Mouse (Mus musculus) heart, postnatal 0 days (tissue): ENCODE measurements around the gene 1110008P14Rik. TPM values are rescaled to one million over a fixed set of nuclear protein-coding genes. Genes with fewer than 3 reads are reported as not detected.

ENCODE experiments used
- ATAC-seq: fragments of 200-750 bp; cut with Nextera tagmentation; 2 replicates; pipeline ENCODE4 v1.8.0; 2017; ENCODE audit warnings: low read depth, moderate number of reproducible peaks, moderate library complexity; ENCODE audit not compliant: insufficient read depth
- DNase-seq: peaks from one replicate; pipeline ENCODE4 v3.0.0-alpha.2; 2016; ENCODE audit warnings: low spot score
- H3K27ac ChIP-seq: fragments of 300-500 bp; sonication (generic); 2 replicates; pipeline ENCODE4 v1.5.1; 2014; ENCODE audit warnings: low read depth, mild to moderate bottlenecking
- H3K27me3 ChIP-seq: fragments of 300-500 bp; sonication (generic); 2 replicates; pipeline ENCODE4 v1.6.1; 2014; ENCODE audit warnings: low read length, mixed read lengths; ENCODE audit not compliant: control insufficient read depth, insufficient read depth
- H3K36me3 ChIP-seq: fragments of 300-500 bp; sonication (generic); replicated peaks from 2 replicates; pipeline ENCODE4 v1.6.1; 2014; ENCODE audit warnings: low read length, mixed read lengths; ENCODE audit not compliant: control insufficient read depth, insufficient read depth
- H3K4me1 ChIP-seq: fragments of 300-500 bp; sonication (generic); 2 replicates; pipeline ENCODE4 v1.6.1; 2014; ENCODE audit warnings: antibody characterized with exemption; ENCODE audit not compliant: control insufficient read depth, insufficient read depth
- H3K4me2 ChIP-seq: fragments of 300-500 bp; sonication (generic); 2 replicates; pipeline ENCODE4 v1.6.1; 2014; ENCODE audit warnings: low read depth, mild to moderate bottlenecking, low read length, moderate library complexity
- H3K4me3 ChIP-seq: fragments of 300-500 bp; sonication (generic); 2 replicates; pipeline ENCODE4 v1.5.1; 2014; ENCODE audit warnings: low read depth, low read length
- H3K9ac ChIP-seq: fragments of 300-500 bp; sonication (generic); replicated peaks from 2 replicates; pipeline ENCODE4 v1.6.1; 2014; ENCODE audit warnings: low read depth, low read length, mixed read lengths
- H3K9me3 ChIP-seq: fragments of 300-500 bp; sonication (generic); replicated peaks from 2 replicates; pipeline ENCODE4 v1.6.1; 2016; ENCODE audit warnings: low read length; ENCODE audit not compliant: control insufficient read depth
- CTCF ChIP-seq: IDR thresholded peaks from 2 replicates; pipeline ENCODE4 v1.5.1; 2016; ENCODE audit warnings: antibody characterized with exemption, control low read depth, low read depth
- EP300 ChIP-seq: IDR thresholded peaks from 2 replicates; pipeline ENCODE4 v1.6.1; 2016; ENCODE audit warnings: antibody characterized with exemption, low read depth
- WGBS: fragments of 180-500 bp; shearing (Covaris S2); extraction: QIAGEN DNeasy Blood & Tissue Kit; methylation state at CpG from one replicate; pipeline ENCODE4 v1.1.7; 2014; 5-methylcytosine and 5-hydroxymethylcytosine counted together
- polyA plus RNA-seq: library from polyadenylated mRNA; unstranded; fragments of >200 nt; fragmentation: Nextera tagmentation; extraction: Ambion mirVana; gene quantifications from 2 replicates; pipeline ENCODE4 v1.2.1, GENCODE M21; 2015
- total RNA-seq: library from RNA; depleted of rRNA; stranded (reverse); fragments of >200 nt; gene quantifications from 2 replicates; pipeline ENCODE4 v1.2.3, GENCODE M21; 2014; ENCODE audit warnings: low replicate concordance

The 1110008P14Rik gene
- total and polyA plus RNA-seq, 2 experiments from 2014 or later: 77.0 to 195 TPM

DNA sequence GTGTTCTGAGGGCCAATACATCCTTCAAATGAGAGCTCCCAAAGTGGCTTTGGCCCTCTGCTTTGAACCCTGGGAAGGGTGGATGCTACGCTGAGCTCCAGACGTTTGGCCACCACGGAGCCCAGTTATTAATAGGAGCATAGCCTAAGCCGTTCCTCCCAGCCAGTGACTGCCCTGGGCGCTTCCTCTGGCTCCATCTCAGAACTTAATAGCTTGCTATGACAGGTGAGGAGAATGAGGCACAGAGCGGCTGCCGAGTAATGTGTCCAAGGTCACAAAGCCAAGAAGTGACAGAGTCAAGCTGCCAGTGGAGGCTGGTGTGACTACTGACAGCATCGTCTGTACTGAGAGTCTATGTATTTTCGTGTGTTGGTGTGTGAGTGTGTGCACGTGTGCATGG, 25.5 kb downstream of the 1110008P14Rik start:
- TF ChIP-seq CTCF: no peak
- TF ChIP-seq EP300: no peak
- no peak overlapping the region for H3K4me3 ChIP-seq
- 47% methylated on average over 10 of the region's 10 CpGs for WGBS
- no peaks in the 10 kb centered on the region for H3K36me3 ChIP-seq
- H3K4me2 ChIP-seq: no peak overlapping the region
- peaks cover 4% of the 10 kb centered on the region; the same call in 1 of the 2 replicates for H3K4me1 ChIP-seq
- DNase-seq (no peak), ATAC-seq (no peak)
- no peak overlapping the region for H3K27ac ChIP-seq
- H3K27me3 ChIP-seq: peaks cover 17% of the 10 kb centered on the region
- H3K9me3 ChIP-seq: no peaks in the 10 kb centered on the region
- no peak overlapping the region for H3K9ac ChIP-seq

DNA sequence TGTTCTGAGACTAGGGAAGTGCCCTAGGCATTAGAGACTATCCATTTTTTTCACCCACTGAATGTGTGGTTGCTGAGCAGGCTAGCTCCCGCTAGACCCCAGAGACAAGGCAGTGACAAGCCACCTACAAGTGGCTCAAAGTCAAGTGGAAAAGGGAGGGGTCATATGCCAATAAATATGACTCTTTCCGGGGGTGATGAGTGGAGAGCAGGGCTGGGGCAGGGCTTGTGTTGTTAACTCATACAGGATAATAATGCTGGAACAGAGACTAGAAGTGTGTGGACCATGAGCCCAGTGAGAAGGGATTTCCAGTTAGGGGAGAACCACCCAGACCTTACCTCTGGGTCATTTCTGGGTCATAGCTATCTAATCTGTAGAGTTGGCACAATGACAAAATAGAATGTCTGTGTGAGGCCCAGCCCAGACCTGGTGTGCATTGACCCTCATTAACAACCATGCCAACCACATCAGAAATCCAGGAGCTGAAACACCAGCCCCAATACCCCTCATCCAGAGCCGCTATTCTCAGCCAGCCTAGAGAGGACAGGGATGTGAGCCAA, 27.3 kb downstream of the 1110008P14Rik start:
- DNase-seq (no peak), ATAC-seq (no peak)
- no peak overlapping the region for H3K4me3 ChIP-seq
- no peak overlapping the region for H3K27ac ChIP-seq
- H3K9ac ChIP-seq: no peak overlapping the region
- peaks cover 4% of the 10 kb centered on the region; the same call in 1 of the 2 replicates for H3K4me1 ChIP-seq
- WGBS: 40% methylated on average over 3 of the region's 3 CpGs
- H3K4me2 ChIP-seq: no peak overlapping the region
- no peaks in the 10 kb centered on the region for H3K9me3 ChIP-seq
- TF ChIP-seq EP300 (no peak), CTCF (no peak)
- peaks cover 22% of the 10 kb centered on the region for H3K27me3 ChIP-seq
- H3K36me3 ChIP-seq: no peaks in the 10 kb centered on the region

DNA sequence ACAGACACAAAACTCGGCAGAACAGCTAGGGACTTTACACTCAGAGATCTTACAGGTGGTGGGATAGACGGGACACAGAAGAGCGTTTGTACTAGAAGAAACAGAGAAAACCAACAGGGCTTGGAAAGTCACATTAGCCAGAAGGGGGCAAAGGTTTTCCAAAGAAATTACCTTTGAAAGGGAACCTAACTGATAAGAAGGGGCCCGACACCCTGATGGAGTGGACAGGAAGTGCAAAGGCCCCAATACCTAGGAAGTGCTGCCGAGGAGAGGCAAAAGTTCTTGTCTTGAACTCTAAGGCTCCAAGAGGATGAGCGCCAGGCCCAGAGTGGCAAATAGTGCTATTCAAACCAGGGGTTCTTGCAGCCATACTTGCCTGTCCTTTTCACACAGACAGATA, 27.9 kb downstream of the 1110008P14Rik start:
- no peak overlapping the region for H3K9ac ChIP-seq
- no peaks in the 10 kb centered on the region for H3K9me3 ChIP-seq
- H3K4me3 ChIP-seq: no peak overlapping the region
- H3K4me1 ChIP-seq: peaks cover 4% of the 10 kb centered on the region; the same call in 1 of the 2 replicates
- no peak for TF ChIP-seq CTCF
- no peak for TF ChIP-seq EP300
- no peak overlapping the region for H3K27ac ChIP-seq
- ATAC-seq: no peak
- peaks cover 27% of the 10 kb centered on the region for H3K27me3 ChIP-seq
- no peak overlapping the region for H3K4me2 ChIP-seq
- no peaks in the 10 kb centered on the region for H3K36me3 ChIP-seq
- WGBS: 64% methylated on average over 6 of the region's 6 CpGs
- no peak for DNase-seq

DNA sequence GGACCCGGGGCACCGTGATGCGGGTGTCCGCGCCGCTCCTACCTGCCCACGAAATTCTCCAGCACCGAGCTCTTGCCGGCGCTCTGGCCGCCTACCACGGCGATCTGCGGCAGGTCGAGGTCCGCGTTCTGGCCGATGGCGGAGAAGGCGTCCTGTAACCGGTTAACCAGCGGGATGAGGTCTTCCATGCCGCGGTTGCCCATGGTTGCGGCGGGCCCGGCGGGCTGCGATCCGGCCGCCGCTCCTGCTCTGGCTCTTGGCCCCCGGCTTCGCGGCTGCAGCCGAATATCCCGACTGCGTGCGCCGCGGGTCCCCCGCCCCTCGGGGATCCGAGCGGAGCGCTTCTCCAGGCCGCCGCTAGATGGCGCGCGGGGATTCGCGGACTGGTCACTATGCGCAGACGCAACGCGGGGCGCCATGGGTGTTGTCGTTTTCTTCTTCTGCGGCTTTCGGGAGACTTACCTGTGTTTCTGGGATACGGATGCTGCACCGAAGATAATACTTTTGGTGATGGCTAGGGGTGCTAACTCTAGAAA, 28.7 kb downstream of the 1110008P14Rik start, which contains the start of gene Dnm1:
Gene Dnm1, minus strand, starts transcription at position 332 of the 536 bp plus-strand sequence.
- Histone ChIP-seq H3K27ac (no peak within 1 kb of the TSS), H3K4me3 (peak within 1 kb of the TSS; percentile 48), H3K27me3 (peaks cover 27% of the 10 kb centered on the region), H3K4me1 (peaks cover 4% of the 10 kb centered on the region; the same call in 1 of the 2 replicates), H3K9me3 (no peaks in the 10 kb centered on the region), H3K9ac (peak within 1 kb of the TSS; percentile 51), H3K4me2 (peak within 1 kb of the TSS; percentile 79), H3K36me3 (no peaks in the 10 kb centered on the region)
- under 1% methylated on average over 57 of the region's 63 CpGs for WGBS
- ATAC-seq (peak; percentile 82), DNase-seq (peak; percentile 74)
- no peak for TF ChIP-seq EP300
- peak; percentile 91 for TF ChIP-seq CTCF

DNA sequence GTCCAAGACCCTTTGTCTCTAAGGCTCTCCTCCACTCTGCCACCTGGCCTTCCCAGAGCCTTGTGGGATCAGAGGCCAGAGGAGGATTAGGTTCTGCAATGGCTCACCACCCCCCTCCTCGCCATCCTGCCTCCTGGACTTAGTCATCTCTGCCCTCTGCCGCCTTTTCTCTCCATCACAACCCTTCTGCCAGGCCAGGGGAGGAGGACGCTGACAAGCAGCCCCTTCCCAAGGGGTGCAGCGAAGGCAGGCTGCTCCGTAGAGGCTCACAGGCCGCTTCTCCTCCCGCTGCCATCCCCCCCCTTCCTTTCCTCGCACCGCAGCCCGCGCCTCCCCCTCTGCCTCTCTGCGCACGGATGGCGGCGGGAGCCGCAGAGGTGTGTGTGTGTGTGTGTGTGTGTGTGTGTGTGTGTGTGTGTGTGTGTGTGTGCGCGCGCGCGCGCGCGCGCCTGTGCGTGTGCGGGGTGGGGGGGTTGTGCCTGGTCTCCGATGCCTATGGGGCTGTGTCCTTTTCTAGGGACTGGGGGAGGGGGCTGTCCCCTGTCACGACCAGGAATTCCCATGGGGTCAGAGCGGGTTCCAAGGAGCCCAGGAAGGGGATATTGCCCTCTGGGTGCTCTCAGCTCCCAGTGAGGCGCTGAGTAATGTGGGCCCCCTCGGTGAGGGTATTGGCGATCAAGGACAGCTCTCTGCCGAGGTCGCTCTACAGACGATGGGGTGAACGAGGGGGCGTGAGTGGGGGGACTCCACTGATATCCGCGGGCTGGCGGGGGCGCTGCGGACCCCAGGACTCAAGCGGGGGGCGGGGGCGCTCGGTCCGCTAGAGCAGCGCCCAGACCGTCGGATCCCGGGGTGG, 29.4 kb downstream of the 1110008P14Rik start, which contains the start of gene Ciz1:
Gene Ciz1, plus strand, starts transcription at position 177 of the 856 bp plus-strand sequence.
- no peak within 1 kb of the TSS for H3K27ac ChIP-seq
- no peak for TF ChIP-seq CTCF
- no peak for TF ChIP-seq EP300
- WGBS: 3% methylated on average over 42 of the region's 52 CpGs
- no peaks in the 10 kb centered on the region for H3K36me3 ChIP-seq
- peaks cover 27% of the 10 kb centered on the region for H3K27me3 ChIP-seq
- peak within 1 kb of the TSS; percentile 79 for H3K4me2 ChIP-seq
- peaks cover 4% of the 10 kb centered on the region; the same call in 1 of the 2 replicates for H3K4me1 ChIP-seq
- no peaks in the 10 kb centered on the region for H3K9me3 ChIP-seq
- H3K4me3 ChIP-seq: peak within 1 kb of the TSS; percentile 48
- H3K9ac ChIP-seq: peak within 1 kb of the TSS; percentile 51
- ATAC-seq: peak; percentile 12; the same call in 1 of the 2 replicates
- no peak for DNase-seq
